Mouse (Mus musculus): ENCODE measurements around the gene Nrip1. TPM values are rescaled to one million over a fixed set of nuclear protein-coding genes. Genes with fewer than 3 reads are reported as not detected.

Nrip1 gene
- polyA plus RNA-seq, 1 experiment, result 16.0 TPM

DNA sequence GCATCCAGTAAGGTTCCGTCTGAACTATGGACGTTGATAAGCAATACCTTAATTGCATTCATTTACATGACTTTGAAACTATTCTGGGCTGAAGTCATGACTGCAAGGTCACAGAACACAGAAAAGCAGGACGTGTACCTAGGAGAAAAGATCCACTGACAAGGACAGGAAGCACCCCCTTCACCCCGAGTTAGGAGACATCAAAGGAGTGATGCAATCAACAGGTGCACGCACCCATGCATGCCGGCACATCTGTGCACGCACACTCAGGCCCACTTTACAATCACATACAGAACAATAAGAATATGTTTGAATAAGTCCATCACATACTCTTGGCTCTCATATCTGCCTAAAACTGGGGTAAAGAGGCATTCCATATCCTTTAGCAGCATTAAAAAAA, 19.3 kb downstream of the Nrip1 start:
- Histone ChIP-seq H3K27ac (ENCODE audit: insufficient read depth, low read length) (no peak overlapping the region), H3K4me1 (ENCODE audit: control insufficient read depth, insufficient read depth, low read length) (no peaks in the 10 kb centered on the region; the same call in 1 of the 2 replicates), H3K4me3 (ENCODE audit: insufficient read depth, low read length) (no peak overlapping the region)
- no peak for TF ChIP-seq CTCF (IDR thresholded peaks at IDR 0.05; ENCODE audit: borderline replicate concordance, insufficient read depth, low read length)
- TF ChIP-seq POLR2A (IDR thresholded peaks at IDR 0.05; ENCODE audit: low read depth, low read length), result no peak

DNA sequence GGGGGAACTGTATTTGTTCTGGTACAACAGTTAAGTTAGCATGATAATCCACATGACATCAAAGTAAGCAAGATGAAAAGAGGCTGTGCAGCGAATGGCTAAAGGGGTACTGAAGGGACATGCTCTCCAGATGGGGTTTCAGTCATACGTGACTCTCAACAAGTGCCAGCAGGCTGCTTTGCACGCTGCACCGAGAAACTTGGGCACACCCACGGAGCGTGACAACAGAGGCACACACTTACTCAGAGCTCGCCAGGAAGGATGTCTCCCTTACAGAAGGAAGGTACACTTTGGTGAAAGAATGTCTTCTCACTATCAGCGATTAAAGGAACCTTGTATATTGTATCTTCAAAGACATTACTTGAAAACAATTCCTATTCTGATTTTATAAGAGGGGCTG, 22.7 kb downstream of the Nrip1 start:
- no peaks in the 10 kb centered on the region; the same call in 1 of the 2 replicates for H3K4me1 ChIP-seq (ENCODE audit: control insufficient read depth, insufficient read depth, low read length)
- no peak overlapping the region for H3K4me3 ChIP-seq (ENCODE audit: insufficient read depth, low read length)
- TF ChIP-seq CTCF (IDR thresholded peaks at IDR 0.05; ENCODE audit: borderline replicate concordance, insufficient read depth, low read length) (no peak), POLR2A (IDR thresholded peaks at IDR 0.05; ENCODE audit: low read depth, low read length) (no peak)
- no peak overlapping the region for H3K27ac ChIP-seq (ENCODE audit: insufficient read depth, low read length)

DNA sequence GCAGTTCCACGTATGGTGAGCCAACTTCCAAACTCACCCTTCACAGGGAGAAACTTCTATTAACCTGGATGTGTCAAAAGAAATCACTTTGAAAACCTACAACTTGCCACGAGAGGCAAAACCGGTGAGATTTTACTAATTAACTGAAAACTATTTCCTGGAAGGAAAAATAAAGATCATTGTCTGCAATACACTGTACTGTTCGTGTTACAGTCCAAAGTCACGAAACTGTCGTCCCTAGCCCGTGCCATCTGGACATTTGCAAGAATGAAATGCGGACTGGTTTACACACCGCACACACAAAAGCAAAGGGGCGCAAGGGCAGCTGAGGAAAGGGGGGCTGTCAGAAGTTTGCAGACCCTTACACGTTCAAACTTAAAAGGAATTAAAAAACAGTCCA, 24.6 kb downstream of the Nrip1 start:
- Histone ChIP-seq H3K27ac (ENCODE audit: insufficient read depth, low read length) (no peak overlapping the region), H3K4me3 (ENCODE audit: insufficient read depth, low read length) (no peak overlapping the region), H3K4me1 (ENCODE audit: control insufficient read depth, insufficient read depth, low read length) (no peaks in the 10 kb centered on the region)
- no peak for TF ChIP-seq CTCF (IDR thresholded peaks at IDR 0.05; ENCODE audit: borderline replicate concordance, insufficient read depth, low read length)

DNA sequence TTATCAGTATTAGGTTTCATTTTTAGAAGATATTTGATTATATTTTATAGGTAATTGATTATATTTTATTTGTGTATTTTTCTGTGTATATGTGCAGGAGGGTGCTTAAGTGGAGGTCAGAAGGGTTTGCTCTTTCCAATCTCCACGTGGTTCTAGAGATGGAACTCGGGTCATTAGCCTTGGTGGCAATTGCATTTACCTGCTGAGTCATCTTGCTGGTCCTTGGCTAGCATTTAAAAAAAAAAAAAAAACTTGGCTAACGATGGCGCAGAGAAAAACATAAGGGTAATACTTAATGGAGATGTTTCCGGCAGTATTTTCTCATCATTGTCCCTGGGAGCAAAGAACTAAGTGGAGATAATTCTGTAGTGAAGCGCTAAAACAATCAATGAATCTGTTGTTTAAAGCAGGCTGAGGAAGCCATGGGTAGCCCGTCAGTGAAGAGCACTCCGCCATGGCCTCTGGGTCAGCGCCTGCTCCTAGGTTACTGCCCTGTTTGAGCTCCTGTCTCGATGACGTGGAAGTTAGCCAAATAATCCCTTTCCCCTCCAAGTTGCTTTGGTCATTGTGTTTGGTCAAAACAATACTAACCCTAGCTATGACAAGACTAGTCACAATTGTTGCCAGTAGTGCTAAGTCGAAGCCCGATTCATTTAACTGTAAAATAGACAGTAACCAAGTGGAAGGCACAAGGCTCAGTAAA, 25.8 kb downstream of the Nrip1 start:
- Histone ChIP-seq H3K4me1 (ENCODE audit: control insufficient read depth, insufficient read depth, low read length) (no peaks in the 10 kb centered on the region), H3K27ac (ENCODE audit: insufficient read depth, low read length) (no peak overlapping the region), H3K4me3 (ENCODE audit: insufficient read depth, low read length) (no peak overlapping the region)
- TF ChIP-seq POLR2A (IDR thresholded peaks at IDR 0.05; ENCODE audit: low read depth, low read length) (no peak), CTCF (IDR thresholded peaks at IDR 0.05; ENCODE audit: borderline replicate concordance, insufficient read depth, low read length) (no peak)

DNA sequence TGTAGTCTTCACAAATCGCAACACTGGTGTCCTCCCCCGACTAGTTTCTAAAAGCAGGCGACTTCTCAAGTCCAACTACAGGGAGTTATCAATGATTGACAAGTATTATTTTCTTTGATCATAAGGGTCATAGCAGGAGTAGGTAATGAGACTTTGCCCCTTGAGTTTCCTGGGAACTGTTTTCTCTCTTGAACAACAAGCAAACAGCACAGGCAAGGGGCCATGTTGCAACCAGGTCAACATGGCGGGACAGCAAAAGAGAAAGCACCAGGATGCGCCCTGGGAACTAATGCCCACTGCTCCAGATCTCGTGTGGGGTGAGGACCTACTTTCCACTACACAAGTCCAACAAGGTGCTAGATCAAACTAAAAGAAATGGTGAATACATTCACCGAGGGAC, 27.3 kb downstream of the Nrip1 start:
- Histone ChIP-seq H3K4me1 (ENCODE audit: control insufficient read depth, insufficient read depth, low read length) (no peaks in the 10 kb centered on the region), H3K4me3 (ENCODE audit: insufficient read depth, low read length) (no peak overlapping the region), H3K27ac (ENCODE audit: insufficient read depth, low read length) (no peak overlapping the region)
- TF ChIP-seq POLR2A (IDR thresholded peaks at IDR 0.05; ENCODE audit: low read depth, low read length) (no peak), CTCF (IDR thresholded peaks at IDR 0.05; ENCODE audit: borderline replicate concordance, insufficient read depth, low read length) (no peak)

DNA sequence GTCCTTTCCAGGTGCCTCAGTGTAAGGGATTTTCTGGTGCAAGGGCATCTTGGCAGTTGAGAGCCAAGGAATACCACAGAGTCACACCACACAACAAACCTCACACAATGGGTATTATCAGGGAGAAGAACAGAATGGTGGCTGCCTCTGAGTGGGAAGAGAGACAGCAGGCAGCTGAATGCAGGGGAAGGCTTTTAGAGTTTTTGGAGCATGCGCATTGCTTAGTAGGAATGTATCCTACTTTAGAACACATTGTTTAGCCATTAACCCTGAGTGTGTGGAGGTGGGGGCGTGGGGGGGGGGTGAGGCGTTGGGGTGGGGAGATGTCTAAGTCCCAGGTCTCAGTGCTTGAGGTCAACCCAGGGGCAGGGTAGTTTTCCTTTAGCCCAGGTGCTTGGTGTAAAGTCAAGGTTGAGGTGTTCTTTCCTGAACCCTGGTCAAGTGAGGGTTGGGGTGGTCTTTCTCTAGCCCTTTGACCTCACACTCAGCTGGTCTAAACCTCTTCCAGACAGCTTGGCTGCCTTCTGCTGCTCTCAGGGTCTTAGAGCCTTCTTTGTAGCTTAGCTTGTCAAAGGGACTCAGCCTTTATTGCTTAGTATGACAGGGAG, 28.8 kb downstream of the Nrip1 start:
- Histone ChIP-seq H3K4me3 (ENCODE audit: insufficient read depth, low read length) (no peak overlapping the region), H3K4me1 (ENCODE audit: control insufficient read depth, insufficient read depth, low read length) (no peaks in the 10 kb centered on the region), H3K27ac (ENCODE audit: insufficient read depth, low read length) (no peak overlapping the region)
- TF ChIP-seq POLR2A (IDR thresholded peaks at IDR 0.05; ENCODE audit: low read depth, low read length) (no peak), CTCF (IDR thresholded peaks at IDR 0.05; ENCODE audit: borderline replicate concordance, insufficient read depth, low read length) (no peak)

DNA sequence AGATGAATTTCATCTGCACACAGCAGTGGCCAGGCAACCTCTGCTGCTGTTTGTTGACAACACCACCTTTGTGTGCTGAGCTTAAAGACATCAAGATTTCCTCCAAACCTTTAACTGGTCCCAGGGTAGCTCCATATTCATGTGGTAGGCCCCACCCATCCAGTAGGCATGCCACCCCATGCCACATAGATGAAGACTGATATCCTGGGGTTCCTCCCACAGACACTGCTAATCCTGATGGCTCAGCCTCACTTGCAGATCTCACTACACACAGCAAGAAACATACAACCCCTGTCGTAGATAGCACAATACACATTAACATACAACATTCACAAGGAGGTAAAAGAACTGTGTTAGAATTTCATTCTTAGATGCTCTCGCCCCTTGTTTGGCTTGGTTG, 29.6 kb downstream of the Nrip1 start:
- H3K27ac ChIP-seq (ENCODE audit: insufficient read depth, low read length), result no peak overlapping the region
- H3K4me1 ChIP-seq (ENCODE audit: control insufficient read depth, insufficient read depth, low read length), result no peaks in the 10 kb centered on the region
- TF ChIP-seq POLR2A (IDR thresholded peaks at IDR 0.05; ENCODE audit: low read depth, low read length), result no peak
- TF ChIP-seq CTCF (IDR thresholded peaks at IDR 0.05; ENCODE audit: borderline replicate concordance, insufficient read depth, low read length), result no peak
- no peak overlapping the region for H3K4me3 ChIP-seq (ENCODE audit: insufficient read depth, low read length)

DNA sequence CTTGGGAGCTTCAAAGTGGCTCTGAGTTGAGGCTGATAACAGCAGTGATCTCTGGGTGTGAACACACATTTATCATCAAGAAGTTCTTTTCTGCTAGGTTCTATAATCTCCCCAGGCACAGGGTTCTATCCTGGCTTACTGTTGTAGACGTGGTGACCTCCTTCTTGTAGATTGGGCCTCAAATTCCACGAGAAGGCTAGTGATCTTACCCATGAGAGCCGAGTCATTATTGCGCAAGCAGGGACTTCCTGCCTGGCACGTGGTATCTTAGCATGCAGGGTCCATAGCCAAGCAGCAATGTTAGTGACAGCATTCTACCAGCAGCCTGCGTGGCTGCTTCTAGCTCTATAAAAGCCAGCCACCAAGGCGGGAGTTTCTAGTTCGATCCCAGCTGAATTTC, 32.0 kb downstream of the Nrip1 start:
- H3K4me1 ChIP-seq (ENCODE audit: control insufficient read depth, insufficient read depth, low read length), result no peaks in the 10 kb centered on the region
- TF ChIP-seq CTCF (IDR thresholded peaks at IDR 0.05; ENCODE audit: borderline replicate concordance, insufficient read depth, low read length) (no peak), POLR2A (IDR thresholded peaks at IDR 0.05; ENCODE audit: low read depth, low read length) (no peak)
- H3K4me3 ChIP-seq (ENCODE audit: insufficient read depth, low read length), result no peak overlapping the region
- H3K27ac ChIP-seq (ENCODE audit: insufficient read depth, low read length), result no peak overlapping the region

DNA sequence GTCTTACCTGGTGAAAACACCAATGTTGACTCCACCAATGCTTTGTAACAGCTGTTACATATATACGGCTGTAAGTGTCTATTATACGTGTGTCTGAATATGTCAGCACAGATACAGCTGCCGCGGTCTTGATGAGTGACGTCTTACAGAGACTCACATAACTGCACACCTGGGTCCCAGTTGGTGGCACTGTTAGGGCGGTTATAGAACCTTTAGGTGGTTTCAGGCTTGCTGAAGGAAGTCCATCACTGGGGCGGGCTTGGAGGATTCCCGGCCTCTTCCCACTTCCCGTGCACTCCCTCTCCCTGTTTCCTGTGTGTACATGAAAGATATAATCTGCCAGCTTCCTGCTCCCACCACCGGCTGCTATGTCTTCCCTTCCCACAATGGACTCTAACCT, 34.4 kb downstream of the Nrip1 start:
- no peak overlapping the region for H3K4me3 ChIP-seq (ENCODE audit: insufficient read depth, low read length)
- no peak overlapping the region for H3K27ac ChIP-seq (ENCODE audit: insufficient read depth, low read length)
- no peak for TF ChIP-seq CTCF (IDR thresholded peaks at IDR 0.05; ENCODE audit: borderline replicate concordance, insufficient read depth, low read length)
- no peak for TF ChIP-seq POLR2A (IDR thresholded peaks at IDR 0.05; ENCODE audit: low read depth, low read length)
- H3K4me1 ChIP-seq (ENCODE audit: control insufficient read depth, insufficient read depth, low read length), result no peaks in the 10 kb centered on the region

DNA sequence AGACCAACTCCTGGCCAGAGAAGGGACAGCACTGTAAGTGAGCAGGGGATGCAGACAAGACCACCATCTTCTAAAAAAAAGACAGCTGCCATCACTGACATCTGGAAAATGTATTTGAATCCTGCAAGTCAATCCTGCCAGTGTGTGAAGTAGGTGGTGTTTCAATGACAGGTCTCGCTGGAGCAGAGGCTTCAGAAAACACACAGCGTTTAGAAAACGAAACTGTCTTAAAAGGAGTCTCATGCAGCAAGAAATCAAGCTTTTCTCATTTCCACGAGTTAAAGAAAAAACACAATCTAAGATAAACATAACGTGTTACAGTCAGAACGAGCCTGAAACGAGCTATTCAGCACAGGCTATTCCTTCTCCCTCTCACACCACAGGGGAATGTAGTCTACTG, 36.3 kb downstream of the Nrip1 start:
- no peak for TF ChIP-seq POLR2A (IDR thresholded peaks at IDR 0.05; ENCODE audit: low read depth, low read length)
- TF ChIP-seq CTCF (IDR thresholded peaks at IDR 0.05; ENCODE audit: borderline replicate concordance, insufficient read depth, low read length), result no peak
- no peak overlapping the region for H3K4me3 ChIP-seq (ENCODE audit: insufficient read depth, low read length)
- H3K27ac ChIP-seq (ENCODE audit: insufficient read depth, low read length), result no peak overlapping the region
- H3K4me1 ChIP-seq (ENCODE audit: control insufficient read depth, insufficient read depth, low read length), result no peaks in the 10 kb centered on the region
